Mouse (Mus musculus) heart, embryonic 12.5 days (tissue): ENCODE measurements around the gene Lrp1. TPM values are rescaled to one million over a fixed set of nuclear protein-coding genes. Genes with fewer than 3 reads are reported as not detected.

Source experiments
- ATAC-seq: fragments of 200-750 bp; cut with Nextera tagmentation; 2 replicates; pipeline ENCODE4 v1.8.0; 2017; ENCODE audit warnings: moderate TSS enrichment, moderate library complexity; ENCODE audit not compliant: insufficient number of reproducible peaks, low FRiP score
- H3K27ac ChIP-seq: fragments of 300-500 bp; sonication (generic); 2 replicates; pipeline ENCODE4 v1.5.1; 2016; ENCODE audit warnings: mild to moderate bottlenecking, moderate library complexity; ENCODE audit not compliant: poor library complexity, severe bottlenecking
- H3K27me3 ChIP-seq: fragments of 300-500 bp; sonication (generic); replicated peaks from 2 replicates; pipeline ENCODE4 v1.6.1; 2016; ENCODE audit warnings: mild to moderate bottlenecking, moderate library complexity
- H3K36me3 ChIP-seq: fragments of 300-500 bp; sonication (generic); 2 replicates; pipeline ENCODE4 v1.6.1; 2016; ENCODE audit warnings: mild to moderate bottlenecking, moderate library complexity
- H3K4me1 ChIP-seq: fragments of 300-500 bp; sonication (generic); replicated peaks from 2 replicates; pipeline ENCODE4 v1.6.1; 2016; ENCODE audit warnings: mild to moderate bottlenecking
- H3K4me2 ChIP-seq: fragments of 300-500 bp; sonication (generic); 2 replicates; pipeline ENCODE4 v1.6.1; 2016; ENCODE audit warnings: mild to moderate bottlenecking, moderate library complexity
- H3K4me3 ChIP-seq: fragments of 300-500 bp; sonication (generic); 2 replicates; pipeline ENCODE4 v1.5.1; 2016; ENCODE audit warnings: mild to moderate bottlenecking
- H3K9ac ChIP-seq: fragments of 300-500 bp; sonication (generic); 2 replicates; pipeline ENCODE4 v1.6.1; 2016; ENCODE audit warnings: mild to moderate bottlenecking, moderate library complexity
- H3K9me3 ChIP-seq: fragments of 300-500 bp; sonication (generic); replicated peaks from 2 replicates; pipeline ENCODE4 v1.6.1; 2016; ENCODE audit warnings: mild to moderate bottlenecking, moderate library complexity
- WGBS: fragments of 180-500 bp; shearing (Covaris S2); methylation state at CpG from one replicate; pipeline ENCODE4 v1.1.7; 2016; 5-methylcytosine and 5-hydroxymethylcytosine counted together
- polyA plus RNA-seq: library from polyadenylated mRNA; unstranded; fragments of >200 nt; fragmentation: Nextera tagmentation; extraction: Ambion mirVana; gene quantifications from 2 replicates; pipeline ENCODE4 v1.2.1, GENCODE M21; 2016

Gene Lrp1
- polyA plus RNA-seq, 1 experiment from 2014 or later = 43.3 TPM

- Histone ChIP-seq H3K4me2 (no peak overlapping the region), H3K27me3 (no peaks in the 10 kb centered on the region), H3K36me3 (peaks cover 93% of the 10 kb centered on the region), H3K4me1 (no peaks in the 10 kb centered on the region), H3K9ac (no peak overlapping the region), H3K9me3 (no peaks in the 10 kb centered on the region), H3K4me3 (no peak overlapping the region), H3K27ac (no peak overlapping the region)
- ATAC-seq = no peak
- 88% methylated on average over 20 of the region's 20 CpGs for WGBS
These were observed 76.6 kb downstream of the Lrp1 start for GRCm38 (mm10) chr10:127544375-127544774.

GRCm38 (mm10) chr10:127543916-127544315, 77.0 kb downstream of the Lrp1 start:
- Histone ChIP-seq H3K27me3 (no peaks in the 10 kb centered on the region), H3K4me2 (no peak overlapping the region), H3K9ac (no peak overlapping the region), H3K9me3 (no peaks in the 10 kb centered on the region), H3K4me1 (no peaks in the 10 kb centered on the region), H3K4me3 (no peak overlapping the region), H3K27ac (no peak overlapping the region), H3K36me3 (peaks cover 91% of the 10 kb centered on the region)
- ATAC-seq = no peak
- WGBS = 79% methylated on average over 3 of the region's 3 CpGs

- Histone ChIP-seq H3K4me2 (no peak overlapping the region), H3K27me3 (peaks cover 1% of the 10 kb centered on the region; the same call in 1 of the 2 replicates), H3K4me3 (no peak overlapping the region), H3K27ac (no peak overlapping the region), H3K36me3 (peaks cover 80% of the 10 kb centered on the region), H3K4me1 (no peaks in the 10 kb centered on the region), H3K9me3 (no peaks in the 10 kb centered on the region), H3K9ac (no peak overlapping the region)
- WGBS = 49% methylated on average over 6 of the region's 6 CpGs
- ATAC-seq = no peak
These were observed 78.2 kb downstream of the Lrp1 start for GRCm38 (mm10) chr10:127542720-127543119.

GRCm38 (mm10) chr10:127542084-127542483, 78.9 kb downstream of the Lrp1 start:
- peaks cover 5% of the 10 kb centered on the region; the same call in 1 of the 2 replicates for H3K27me3 ChIP-seq
- no peaks in the 10 kb centered on the region for H3K4me1 ChIP-seq
- peaks cover 74% of the 10 kb centered on the region for H3K36me3 ChIP-seq
- H3K27ac ChIP-seq = no peak overlapping the region
- H3K4me2 ChIP-seq = no peak overlapping the region
- H3K4me3 ChIP-seq = no peak overlapping the region
- no peak for ATAC-seq
- H3K9ac ChIP-seq = no peak overlapping the region
- no peaks in the 10 kb centered on the region for H3K9me3 ChIP-seq
- 82% methylated on average over 13 of the region's 13 CpGs for WGBS

GRCm38 (mm10) chr10:127541510-127541909, 79.4 kb downstream of the Lrp1 start:
- Histone ChIP-seq H3K4me1 (no peaks in the 10 kb centered on the region), H3K4me2 (no peak overlapping the region), H3K9ac (no peak overlapping the region), H3K27me3 (peaks cover 10% of the 10 kb centered on the region), H3K27ac (no peak overlapping the region), H3K4me3 (no peak overlapping the region), H3K36me3 (peaks cover 68% of the 10 kb centered on the region), H3K9me3 (no peaks in the 10 kb centered on the region)
- ATAC-seq = no peak
- WGBS = 89% methylated on average over 8 of the region's 8 CpGs

GRCm38 (mm10) chr10:127537854-127538583, 82.9 kb downstream of the Lrp1 start:
- H3K27me3 ChIP-seq = peaks cover 45% of the 10 kb centered on the region
- ATAC-seq = no peak
- H3K4me1 ChIP-seq = peaks cover 16% of the 10 kb centered on the region
- H3K4me2 ChIP-seq = no peak overlapping the region
- peaks cover 37% of the 10 kb centered on the region for H3K36me3 ChIP-seq
- H3K9ac ChIP-seq = no peak overlapping the region
- H3K9me3 ChIP-seq = no peaks in the 10 kb centered on the region
- no peak overlapping the region for H3K4me3 ChIP-seq
- no peak overlapping the region for H3K27ac ChIP-seq
- 24% methylated on average over 7 of the region's 7 CpGs for WGBS

GRCm38 (mm10) chr10:127536586-127537314, 84.2 kb downstream of the Lrp1 start:
- H3K9me3 ChIP-seq = no peaks in the 10 kb centered on the region
- ATAC-seq = no peak
- 14% methylated on average over 8 of the region's 8 CpGs for WGBS
- H3K4me1 ChIP-seq = peaks cover 16% of the 10 kb centered on the region
- no peak overlapping the region for H3K4me2 ChIP-seq
- H3K4me3 ChIP-seq = no peak overlapping the region
- H3K9ac ChIP-seq = no peak overlapping the region
- H3K27me3 ChIP-seq = peaks cover 58% of the 10 kb centered on the region
- H3K27ac ChIP-seq = no peak overlapping the region
- peaks cover 25% of the 10 kb centered on the region for H3K36me3 ChIP-seq

GRCm38 (mm10) chr10:127534929-127535384, 86.0 kb downstream of the Lrp1 start:
- H3K27ac ChIP-seq = no peak overlapping the region
- H3K4me1 ChIP-seq = peaks cover 16% of the 10 kb centered on the region
- ATAC-seq = no peak
- H3K4me3 ChIP-seq = peak overlapping the region; percentile 48
- peaks cover 76% of the 10 kb centered on the region for H3K27me3 ChIP-seq
- peaks cover 8% of the 10 kb centered on the region; the same call in 1 of the 2 replicates for H3K36me3 ChIP-seq
- no peak overlapping the region for H3K9ac ChIP-seq
- H3K4me2 ChIP-seq = peak overlapping the region; percentile 84
- WGBS = 1% methylated on average over 30 of the region's 30 CpGs
- H3K9me3 ChIP-seq = no peaks in the 10 kb centered on the region

GRCm38 (mm10) chr10:127534036-127534928, 86.7 kb downstream of the Lrp1 start, which contains the start of gene Nxph4:
Nxph4 (minus strand) TSS chr10:127534559.
- ATAC-seq = 0 out of 2 replicates have a peak, but pooled peaks have one; percentile 26
- Histone ChIP-seq H3K4me3 (peak within 1 kb of the TSS; percentile 48), H3K36me3 (peaks cover 2% of the 10 kb centered on the region; the same call in 1 of the 2 replicates), H3K4me1 (peaks cover 16% of the 10 kb centered on the region), H3K9ac (peak within 1 kb of the TSS; percentile 39; the same call in 1 of the 2 replicates), H3K27me3 (peaks cover 83% of the 10 kb centered on the region), H3K4me2 (peak within 1 kb of the TSS; percentile 84), H3K27ac (no peak within 1 kb of the TSS), H3K9me3 (no peaks in the 10 kb centered on the region)
- under 1% methylated on average over 70 of the region's 78 CpGs for WGBS

GRCm38 (mm10) chr10:127531548-127531947, 89.4 kb downstream of the Lrp1 start:
- no peak for ATAC-seq
- Histone ChIP-seq H3K27ac (no peak overlapping the region), H3K4me3 (no peak overlapping the region), H3K9ac (no peak overlapping the region), H3K27me3 (peaks cover 100% of the 10 kb centered on the region), H3K9me3 (no peaks in the 10 kb centered on the region), H3K36me3 (no peaks in the 10 kb centered on the region), H3K4me2 (no peak overlapping the region), H3K4me1 (peaks cover 18% of the 10 kb centered on the region)
- WGBS = under 1% methylated on average over 4 of the region's 4 CpGs
